In genomic region chr14:120127481-120127880, GRCm38 (mm10) we compare ENCODE assay signal across 16 mouse cellular contexts.
DNase-seq lines count a peak whose midpoint lies in the region; ATAC-seq and TF ChIP-seq lines count a peak whose summit lies in the region.
"Had no signal": no experiment of that assay in that cellular context is flagged by ENCODE, and none has a peak within 500 bp of the region (broad histone marks: within the 10 kb centered on the region; RNA-seq: fewer than 3 reads in every experiment).

No protein-coding gene starts in this region.

- ATAC-seq in liver, embryonic 11.5 days (replicated peaks; ENCODE audit: low FRiP score) = no peak
- ATAC-seq in stomach, embryonic 16.5 days (ENCODE audit: insufficient read depth, low FRiP score) = peak; percentile 29; the same call in 1 of the 2 replicates
- ATAC-seq: activated CD4-positive, CD25-positive, alpha-beta regulatory T cell, adult 4 months; forebrain, embryonic 16.5 days had no signal

- no peak overlapping the region for H3K4me2 ChIP-seq in liver, embryonic 11.5 days
- no peak overlapping the region for H3K4me2 ChIP-seq in stomach, embryonic 16.5 days (ENCODE audit: low read depth, low read length)
- H3K4me2 ChIP-seq: limb, embryonic 12.5 days; midbrain, embryonic 12.5 days had no signal

- no peak overlapping the region for H3K4me3 ChIP-seq in liver, embryonic 11.5 days (ENCODE audit: low read depth, low read length)
- H3K4me3 ChIP-seq in MEL (ENCODE audit: control insufficient read depth in 1 of 2, insufficient read depth in 1 of 2, low read depth in 2 of 2, low read length in 2 of 2) = no peak overlapping the region
- H3K4me3 ChIP-seq in stomach, embryonic 16.5 days (replicated peaks; ENCODE audit: low read length) = no peak overlapping the region
- H3K4me3 ChIP-seq: limb, embryonic 12.5 days; midbrain, embryonic 12.5 days had no signal

- WGBS in liver, embryonic 11.5 days = 61% methylated on average over 5 of the region's 5 CpGs
- WGBS in stomach, embryonic 16.5 days = 68% methylated on average over 5 of the region's 5 CpGs

- no peak for TF ChIP-seq RAD21 in MEL (IDR thresholded peaks at IDR 0.05; ENCODE audit: low read depth, low read length)

- peak; percentile 15 for DNase-seq in liver, embryonic 11.5 days (ENCODE audit: low spot score)
- DNase-seq in liver (no peak), MEL (ENCODE audit: low read depth, low spot score) (peak; percentile 18)
- DNase-seq in adrenal gland, postnatal 36 days = peak; percentile 34 to 54
- no peak for DNase-seq in spleen, adult 18-20 months
- DNase-seq in spleen, adult 12 weeks (ENCODE audit: low spot score) = no peak
- DNase-seq: cerebellum, postnatal 14 days; gastrocnemius, postnatal 10 days; heart, postnatal 14 days; kidney, adult 9 months; right cerebral cortex, postnatal 14 days had no signal

- no peaks in the 10 kb centered on the region for H3K36me3 ChIP-seq in liver, embryonic 11.5 days (ENCODE audit: control insufficient read depth, insufficient read depth, low read length)
- no peaks in the 10 kb centered on the region for H3K36me3 ChIP-seq in MEL (ENCODE audit: control insufficient read depth in 1 of 2, insufficient read depth in 2 of 2, low read length in 2 of 2)
- no peaks in the 10 kb centered on the region for H3K36me3 ChIP-seq in stomach, embryonic 16.5 days (ENCODE audit: control insufficient read depth, insufficient read depth, low read length)
- H3K36me3 ChIP-seq: limb, embryonic 12.5 days; midbrain, embryonic 12.5 days had no signal

- H3K27me3 ChIP-seq in liver, embryonic 11.5 days (replicated peaks; ENCODE audit: control insufficient read depth, insufficient read depth, low read length) = no peaks in the 10 kb centered on the region
- no peaks in the 10 kb centered on the region for H3K27me3 ChIP-seq in MEL (ENCODE audit: control insufficient read depth in 1 of 2, insufficient read depth in 2 of 2, low read length in 2 of 2)
- H3K27me3 ChIP-seq in stomach, embryonic 16.5 days (ENCODE audit: control insufficient read depth, insufficient read depth, low read length) = no peaks in the 10 kb centered on the region
- H3K27me3 ChIP-seq: limb, embryonic 12.5 days; midbrain, embryonic 12.5 days had no signal

- H3K27ac ChIP-seq in liver, embryonic 11.5 days (ENCODE audit: low read depth, low read length) = no peak overlapping the region
- H3K27ac ChIP-seq in MEL (ENCODE audit: control insufficient read depth, low read depth, low read length) = no peak overlapping the region
- H3K27ac ChIP-seq in stomach, embryonic 16.5 days (ENCODE audit: low read length) = no peak overlapping the region
- H3K27ac ChIP-seq: limb, embryonic 12.5 days; midbrain, embryonic 12.5 days had no signal

- H3K4me1 ChIP-seq in liver, embryonic 11.5 days (replicated peaks; ENCODE audit: control insufficient read depth, insufficient read depth, low read length) = no peaks in the 10 kb centered on the region
- no peaks in the 10 kb centered on the region for H3K4me1 ChIP-seq in MEL (ENCODE audit: control insufficient read depth in 1 of 2, insufficient read depth in 2 of 2, low read length in 2 of 2)
- H3K4me1 ChIP-seq in stomach, embryonic 16.5 days (ENCODE audit: control insufficient read depth, insufficient read depth, low read length) = no peaks in the 10 kb centered on the region
- H3K4me1 ChIP-seq: limb, embryonic 12.5 days; midbrain, embryonic 12.5 days had no signal

- no peaks in the 10 kb centered on the region for H3K79me2 ChIP-seq in MEL (ENCODE audit: control insufficient read depth, insufficient read depth, low read length, poor library complexity)

- TF ChIP-seq POLR2A in MEL (IDR thresholded peaks at IDR 0.05; ENCODE audit: control insufficient read depth in 1 of 2, insufficient read depth in 1 of 2, low read depth in 1 of 2, low read length in 2 of 2, poor library complexity in 1 of 2) = no peak

- H3K9ac ChIP-seq in liver, embryonic 11.5 days (ENCODE audit: low read depth, low read length) = no peak overlapping the region
- H3K9ac ChIP-seq in MEL (ENCODE audit: control insufficient read depth, low read depth, low read length, poor library complexity, severe bottlenecking) = no peak overlapping the region
- H3K9ac ChIP-seq in stomach, embryonic 16.5 days (ENCODE audit: low read length) = no peak overlapping the region
- H3K9ac ChIP-seq: limb, embryonic 12.5 days; midbrain, embryonic 12.5 days had no signal

- TF ChIP-seq EP300 in MEL (IDR thresholded peaks at IDR 0.05; ENCODE audit: low read depth in 1 of 2, low read length in 2 of 2) = no peak

- no peaks in the 10 kb centered on the region for H3K9me3 ChIP-seq in liver, embryonic 11.5 days (ENCODE audit: control insufficient read depth, low read length)
- H3K9me3 ChIP-seq in MEL (replicated peaks; ENCODE audit: insufficient read depth, low read length) = no peaks in the 10 kb centered on the region
- no peaks in the 10 kb centered on the region for H3K9me3 ChIP-seq in stomach, embryonic 16.5 days (replicated peaks; ENCODE audit: control insufficient read depth, low read length)

- no peak for TF ChIP-seq CTCF in MEL (IDR thresholded peaks at IDR 0.05 in 2 of 3, conservative IDR thresholded peaks at IDR 0.05 in 1 of 3; ENCODE audit: control insufficient read depth in 1 of 3, insufficient read depth in 1 of 3, low read depth in 2 of 3, low read length in 3 of 3, poor library complexity in 1 of 3, severe bottlenecking in 1 of 3)

TF ChIP-seq in MEL, 35 proteins besides CTCF, POLR2A, EP300 and RAD21:
- TF ChIP-seq TAL1 (IDR thresholded peaks at IDR 0.05; ENCODE audit: low read length) (no peak), GABPA (IDR thresholded peaks at IDR 0.05; ENCODE audit: low read depth, low read length) (no peak), MYC (IDR thresholded peaks at IDR 0.05; ENCODE audit: low read depth, low read length) (no peak), ZMIZ1 (IDR thresholded peaks at IDR 0.05; ENCODE audit: low read depth, low read length) (no peak), ZKSCAN1 (IDR thresholded peaks at IDR 0.05; ENCODE audit: low read depth, low read length) (no peak), SIN3A (IDR thresholded peaks at IDR 0.05; ENCODE audit: low read length) (no peak), HCFC1 (IDR thresholded peaks at IDR 0.05; ENCODE audit: low read depth, low read length) (no peak), UBTF (IDR thresholded peaks at IDR 0.05; ENCODE audit: borderline replicate concordance, insufficient read depth, low read depth, low read length) (no peak), TBP (IDR thresholded peaks at IDR 0.05; ENCODE audit: low read depth, low read length) (no peak), MAZ (IDR thresholded peaks at IDR 0.05; ENCODE audit: low read depth, low read length) (no peak)
TF ChIP-seq in MEL: peak in this region for 0.

Comparison
In these comparisons a context has a peak if more than half of its experiments do, and no peak if none do; other contexts are left out.
1. DNase-seq: peak in liver, embryonic 11.5 days (single experiment), MEL (single experiment) and adrenal gland, postnatal 36 days (2 of 2); none in liver (single experiment), spleen, adult 18-20 months (0 of 2) and spleen, adult 12 weeks (single experiment).